In genomic region chr9:60521806-60522264, GRCm38 (mm10) we compare ENCODE assay signal across 8 mouse cellular contexts. TPM values are rescaled to one million over a fixed set of nuclear protein-coding genes. Genes with fewer than 3 reads are reported as not detected.
DNase-seq lines count a peak whose midpoint lies in the region; ATAC-seq lines count a peak whose summit lies in the region.

Gene Thsd4, minus strand, starts transcription at chr9:60522046.

- H3K9me3 ChIP-seq in forebrain, embryonic 15.5 days, result no peaks in the 10 kb centered on the region
- H3K9me3 ChIP-seq in hindbrain, embryonic 11.5 days (ENCODE audit: control insufficient read depth, low read length), result no peaks in the 10 kb centered on the region

- under 1% methylated on average over 49 of the region's 51 CpGs for WGBS in forebrain, embryonic 15.5 days
- WGBS in hindbrain, embryonic 11.5 days, result under 1% methylated on average over 34 of the region's 51 CpGs

- peak within 1 kb of the TSS; percentile 71 for H3K4me2 ChIP-seq in forebrain, embryonic 15.5 days (replicated peaks)
- peak within 1 kb of the TSS; percentile 93 for H3K4me2 ChIP-seq in hindbrain, embryonic 11.5 days (replicated peaks; ENCODE audit: low read depth, low read length)

- ATAC-seq in cerebellum, adult (ENCODE audit: insufficient number of reproducible peaks, low FRiP score, low TSS enrichment), result peak; percentile 66; the same call in 1 of the 2 replicates
- peak; percentile 66 for ATAC-seq in forebrain, embryonic 15.5 days (replicated peaks)
- ATAC-seq in hindbrain, embryonic 11.5 days (ENCODE audit: low FRiP score), result peak; percentile 53; the same call in 1 of the 2 replicates
- ATAC-seq in megakaryocyte, adult 5-6 weeks (ENCODE audit: poor library complexity, severe bottlenecking), result 0 out of 2 replicates have a peak, but pooled peaks have one; percentile 38
- no peak for ATAC-seq in erythroid progenitor cell, adult 5-6 weeks (replicated peaks; ENCODE audit: low FRiP score, poor library complexity, severe bottlenecking)

- H3K9ac ChIP-seq in forebrain, embryonic 15.5 days (replicated peaks), result peak within 1 kb of the TSS; percentile 39
- H3K9ac ChIP-seq in hindbrain, embryonic 11.5 days (ENCODE audit: low read depth, low read length), result peak within 1 kb of the TSS; percentile 57; the same call in 1 of the 2 replicates

- peak; percentile 26 for DNase-seq in WW6 (ENCODE audit: low read depth, low spot score)
- peak; percentile 80 for DNase-seq in hindbrain, embryonic 11.5 days (ENCODE audit: low spot score)
- peak; percentile 11 to 14 for DNase-seq in layer of hippocampus, postnatal 36 days
- peak; percentile 27 for DNase-seq in right cerebral cortex, postnatal 25 days

- H3K27me3 ChIP-seq in forebrain, embryonic 15.5 days, result peaks cover 8% of the 10 kb centered on the region; the same call in 1 of the 2 replicates
- peaks cover 29% of the 10 kb centered on the region for H3K27me3 ChIP-seq in hindbrain, embryonic 11.5 days (ENCODE audit: control insufficient read depth, insufficient read depth, low read length)

- H3K4me1 ChIP-seq in forebrain, embryonic 15.5 days, result peaks cover 16% of the 10 kb centered on the region
- H3K4me1 ChIP-seq in hindbrain, embryonic 11.5 days (replicated peaks; ENCODE audit: control insufficient read depth, insufficient read depth, low read length), result peaks cover 13% of the 10 kb centered on the region; the same call in 1 of the 2 replicates

- H3K36me3 ChIP-seq in forebrain, embryonic 15.5 days, result no peaks in the 10 kb centered on the region
- no peaks in the 10 kb centered on the region for H3K36me3 ChIP-seq in hindbrain, embryonic 11.5 days (ENCODE audit: control insufficient read depth, insufficient read depth, low read length)

- H3K4me3 ChIP-seq in forebrain, embryonic 15.5 days, result peak within 1 kb of the TSS; percentile 45
- H3K4me3 ChIP-seq in hindbrain, embryonic 11.5 days (ENCODE audit: low read depth, low read length), result peak within 1 kb of the TSS; percentile 48

- H3K27ac ChIP-seq in forebrain, embryonic 15.5 days (replicated peaks), result no peak within 1 kb of the TSS
- no peak within 1 kb of the TSS for H3K27ac ChIP-seq in hindbrain, embryonic 11.5 days (ENCODE audit: low read depth, low read length)

RNA-seq across cellular contexts. Expression of gene Thsd4, which starts in this region (rescaled TPM):
- 4.9 and 5.8 TPM in 2 replicates for polyA plus RNA-seq in forebrain, embryonic 15.5 days (2015; fragmentation: Nextera tagmentation; extraction: Ambion mirVana)
- polyA plus RNA-seq in hindbrain, embryonic 11.5 days (2014; fragmentation: Nextera tagmentation; extraction: Ambion mirVana), result 3.0 and 5.1 TPM in 2 replicates
- total RNA-seq in layer of hippocampus, postnatal 36 days (2021), result 10 to 100 TPM; 22.9 to 25.7 TPM
- total RNA-seq in megakaryocyte, adult 5-6 weeks (2015), result not detected in 2 replicates
- total RNA-seq in megakaryocyte, adult 5-6 weeks (2017), result 0.07 and 0.20 TPM in 2 replicates
- not detected in 2 replicates for total RNA-seq in erythroid progenitor cell, adult 5-6 weeks (2015; ENCODE audit: low replicate concordance)
- total RNA-seq in erythroid progenitor cell, adult 5-6 weeks (2017; ENCODE audit: low replicate concordance), result not detected in 2 replicates

Comparison
In these comparisons a context has a peak if more than half of its experiments do, and no peak if none do; other contexts are left out.
1. RNA of gene Thsd4 (total RNA-seq): 22.9 to 25.7 TPM in layer of hippocampus, postnatal 36 days; 0.07 to 0.20 TPM in megakaryocyte, adult 5-6 weeks and not detected in erythroid progenitor cell, adult 5-6 weeks; every median in the first group is over 10 times any median in the second.
2. Peak in ATAC-seq in megakaryocyte, adult 5-6 weeks; RNA of the gene not detected or under 1 TPM.
3. DNase-seq: peak in every context shown above with its lines; median percentile 80 in hindbrain, embryonic 11.5 days; 27 in right cerebral cortex, postnatal 25 days; 26 in WW6; 12 in layer of hippocampus, postnatal 36 days.